Mouse (Mus musculus) spleen, adult 10 weeks (tissue): Measurements from ENCODE around the gene Parn. TPM values are rescaled to one million over a fixed set of nuclear protein-coding genes. Genes with fewer than 3 reads are reported as not detected.

ENCODE experiments used
- polyA plus RNA-seq: library from polyadenylated mRNA; stranded (reverse); fragments of 350-450 nt; fragmentation: Illumina TruSeq; extraction: RNeasy Lipid Tissue Mini Kit (QIAGEN cat#74804); gene quantifications from one replicate; pipeline ENCODE4 v1.2.3, GENCODE M21; 2015; ENCODE audit warnings: low replicate concordance; ENCODE audit not compliant: insufficient read depth

Parn gene
- polyA plus RNA-seq = 33.0 TPM

DNA sequence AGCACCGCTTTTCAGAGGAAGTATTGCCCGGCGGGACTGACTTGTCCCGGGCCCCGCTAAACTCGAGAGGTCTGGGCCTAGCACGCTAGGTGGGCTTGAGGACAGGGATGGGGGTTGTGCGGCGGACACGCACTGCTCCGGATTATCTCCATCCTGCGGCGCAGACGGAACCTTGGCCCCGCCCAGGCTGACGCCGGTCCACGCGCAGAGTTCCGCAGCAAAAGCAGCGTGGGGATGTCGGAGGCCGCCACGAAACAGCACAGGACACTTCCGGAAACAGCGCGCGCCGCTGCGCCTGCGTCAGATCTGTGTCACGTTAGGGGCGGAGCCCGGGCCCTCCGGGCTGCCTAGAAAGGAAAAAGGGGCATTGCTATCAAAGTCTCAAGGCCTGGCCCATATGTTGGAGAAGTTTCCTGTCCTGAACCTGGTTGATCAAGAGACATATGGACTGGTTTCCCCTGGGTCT, at the start of gene Parn:
TSS of gene Parn (minus strand) at position 293 of the 466 bp plus-strand sequence.

DNA sequence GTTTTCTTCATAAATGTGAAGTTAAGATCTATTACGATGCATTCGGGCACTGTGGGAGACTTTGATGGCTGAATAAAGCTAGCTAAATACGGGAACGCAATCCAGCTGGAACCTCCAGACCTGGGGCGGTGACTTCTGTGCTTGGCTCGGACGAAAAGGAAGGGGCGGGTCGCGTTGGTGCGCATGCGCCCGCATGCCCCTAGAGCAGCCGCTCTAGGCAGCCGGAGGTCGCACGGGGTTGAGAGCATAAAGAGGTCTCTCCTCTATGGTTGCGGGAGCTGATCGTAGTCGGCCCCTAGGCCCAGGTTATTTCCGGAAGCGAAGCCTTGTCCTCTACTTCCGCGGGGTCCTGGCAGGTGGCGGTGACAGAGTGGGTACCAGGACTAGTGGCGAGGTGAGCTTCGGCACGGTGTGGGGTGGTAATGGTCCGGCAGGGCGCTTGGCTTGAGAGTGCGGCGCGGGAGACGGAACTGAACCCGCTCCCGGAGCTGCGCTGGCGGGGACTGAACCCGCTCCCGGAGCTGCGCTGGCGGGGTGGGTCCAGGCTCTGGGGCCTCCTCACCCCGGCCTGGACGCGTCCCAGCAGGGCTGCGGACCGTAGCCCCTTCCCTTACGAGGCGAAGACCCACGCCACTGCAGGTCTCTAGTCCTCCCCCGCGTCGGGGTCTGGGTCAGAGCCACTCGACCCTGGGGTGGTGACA, 3.9 kb upstream of the Parn start, which contains the start of the genes Bfar and 3110001I22Rik:
TSS of gene Bfar (plus strand) at position 174 of the 701 bp plus-strand sequence.
TSS of gene 3110001I22Rik (plus strand) at position 245 of the 701 bp plus-strand sequence.

Other genes with a start within 250 kb of the Parn start
- gene Bfar, start 3.7 kb upstream of the Parn start, polyA plus RNA-seq = 60.0 TPM
- 9.8 TPM for gene 3110001I22Rik, start 3.8 kb upstream of the Parn start, polyA plus RNA-seq
- gene Pla2g10, start 62.8 kb upstream of the Parn start, polyA plus RNA-seq = not detected
- gene Rrn3, start 112.5 kb upstream of the Parn start, polyA plus RNA-seq = 30.1 TPM
- gene Ntan1, start 150.7 kb upstream of the Parn start, polyA plus RNA-seq = 106 TPM
- gene Pdxdc1, start 235.0 kb upstream of the Parn start, polyA plus RNA-seq = 57.1 TPM
- 0.57 TPM for gene Mpv17l, start 235.0 kb upstream of the Parn start, polyA plus RNA-seq